15 mouse cellular contexts compared by ENCODE assay signal in the genomic region with DNA sequence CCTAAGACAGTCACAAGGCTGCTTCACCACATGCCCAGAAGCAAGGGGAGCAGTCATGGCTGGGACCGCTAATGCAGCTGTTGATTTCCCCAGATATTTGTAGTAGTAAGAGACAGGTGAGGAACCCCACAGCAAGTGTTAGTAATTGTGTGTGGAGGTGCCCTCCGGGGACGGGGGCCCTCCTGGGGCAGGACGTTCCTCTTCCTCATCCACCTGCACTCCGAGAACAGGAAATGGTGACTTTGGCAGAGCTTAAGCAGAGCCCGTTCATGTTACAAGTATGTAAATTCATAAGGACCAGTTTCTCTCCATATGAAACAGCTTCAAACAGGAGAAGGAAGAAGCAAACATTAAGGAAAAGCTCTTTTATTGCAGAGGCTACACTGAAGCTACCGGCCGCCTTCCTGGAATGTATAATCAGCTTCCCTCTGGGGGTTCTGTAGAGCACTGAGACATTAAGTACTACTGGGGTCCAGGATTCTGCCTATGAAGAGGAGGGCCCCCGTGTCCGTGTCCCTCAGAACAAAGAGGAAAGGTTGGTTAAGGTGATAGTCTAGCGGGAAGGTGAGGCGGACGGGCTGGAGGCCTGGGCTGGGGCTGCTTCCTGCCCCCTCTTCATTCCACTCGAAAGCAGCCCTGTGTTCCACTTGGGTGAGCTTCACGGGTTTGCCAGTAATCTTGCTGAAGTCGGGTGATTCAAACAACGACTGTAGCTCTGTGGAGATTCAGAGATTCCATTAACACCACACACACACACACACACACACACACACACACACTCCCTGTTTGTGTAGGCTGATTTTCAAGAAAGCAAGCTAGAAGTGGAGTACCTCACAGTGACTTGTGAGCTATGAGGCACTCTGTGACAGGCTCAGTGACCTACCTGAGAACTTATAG. TPM values are rescaled to one million over a fixed set of nuclear protein-coding genes. Genes with fewer than 3 reads are reported as not detected.
A peak's percentile ranks its signal among the peaks of the same experiment; 100 is the strongest.
DNase-seq lines count a peak whose midpoint lies in the region; ATAC-seq and TF ChIP-seq lines count a peak whose summit lies in the region.
"Had no signal": no experiment of that assay in that cellular context is flagged by ENCODE, and none has a peak within 500 bp of the region (broad histone marks: within the 10 kb centered on the region; RNA-seq: fewer than 3 reads in every experiment).

No protein-coding gene starts in this region.

- H3K4me3 ChIP-seq in cerebellum, adult 2 months (replicated peaks; ENCODE audit: insufficient read depth, low read depth, low read length) = no peak overlapping the region
- no peak overlapping the region for H3K4me3 ChIP-seq in limb, embryonic 10.5 days
- H3K4me3 ChIP-seq: heart, embryonic 15.5 days; stomach, embryonic 15.5 days had no signal

- peak; percentile 24; the same call in 1 of the 2 replicates for ATAC-seq in neutrophil, adult 5-6 weeks (ENCODE audit: extremely low read depth, insufficient number of reproducible peaks, low FRiP score, poor library complexity, severe bottlenecking)
- ATAC-seq: intestine, embryonic 16.5 days had no signal

- H3K9me3 ChIP-seq in limb, embryonic 10.5 days (replicated peaks) = no peaks in the 10 kb centered on the region
- H3K9me3 ChIP-seq: heart, embryonic 15.5 days; stomach, embryonic 15.5 days had no signal

- no peak overlapping the region for H3K27ac ChIP-seq in cerebellum, adult 2 months (ENCODE audit: insufficient read depth, low read length)
- H3K27ac ChIP-seq in limb, embryonic 10.5 days = no peak overlapping the region
- H3K27ac ChIP-seq: heart, embryonic 15.5 days; stomach, embryonic 15.5 days had no signal

- DNase-seq in adrenal gland, postnatal 14 days = peak; percentile 1
- no peak for DNase-seq in adrenal gland, postnatal 36 days
- peak; percentile 54 for DNase-seq in CD4-positive helper T cell, adult 2 months (ENCODE audit: low read depth, low spot score)
- DNase-seq in kidney, adult 8-10 months = peak; percentile 28 to 31
- no peak for DNase-seq in right cerebral cortex, adult 2 months (ENCODE audit: low spot score in 2 of 2)
- DNase-seq in cerebellum, adult 2 months = no peak
- DNase-seq in limb, embryonic 10.5 days (ENCODE audit: low spot score) = no peak
- DNase-seq: cerebellum, postnatal 25 days; retina, postnatal 1 day had no signal

- peaks cover 69% of the 10 kb centered on the region for H3K36me3 ChIP-seq in limb, embryonic 10.5 days
- H3K36me3 ChIP-seq: heart, embryonic 15.5 days; stomach, embryonic 15.5 days had no signal

- peaks cover under 1% of the 10 kb centered on the region; the same call in 1 of the 2 replicates for H3K4me1 ChIP-seq in cerebellum, adult 2 months (ENCODE audit: control insufficient read depth, insufficient read depth, low read length)
- H3K4me1 ChIP-seq in limb, embryonic 10.5 days = no peaks in the 10 kb centered on the region
- H3K4me1 ChIP-seq: heart, embryonic 15.5 days; stomach, embryonic 15.5 days had no signal

- 76% methylated on average over 17 of the region's 17 CpGs for WGBS in cerebellum, adult 2 months
- 93% methylated on average over 17 of the region's 17 CpGs for WGBS in limb, embryonic 10.5 days

- no peak for TF ChIP-seq POLR2A in cerebellum, adult 2 months (IDR thresholded peaks at IDR 0.05; ENCODE audit: borderline replicate concordance, insufficient read depth, low read length)

- H3K27me3 ChIP-seq in cerebellum, adult 2 months (ENCODE audit: control insufficient read depth, insufficient read depth, low read length) = no peaks in the 10 kb centered on the region
- no peaks in the 10 kb centered on the region for H3K27me3 ChIP-seq in limb, embryonic 10.5 days (ENCODE audit: low read depth, poor library complexity, severe bottlenecking)
- H3K27me3 ChIP-seq: heart, embryonic 15.5 days; stomach, embryonic 15.5 days had no signal

- no peak for TF ChIP-seq CTCF in cerebellum, adult 2 months (IDR thresholded peaks at IDR 0.05; ENCODE audit: borderline replicate concordance, insufficient read depth, low read depth, low read length)

RNA-seq across cellular contexts. Expression of a gene that starts 12.6 kb away (rescaled TPM):
- total RNA-seq in adrenal gland, postnatal 14 days (2021) = 54.0 and 116 TPM in 2 replicates
- 10 to 100 TPM; 21.7 to 32.9 TPM for total RNA-seq in adrenal gland, postnatal 36 days (2021)
- total RNA-seq in neutrophil, adult 5-6 weeks (2017) = not detected in 2 replicates
- 27.5 and 32.9 TPM in 2 replicates for polyA plus RNA-seq in cerebellum, adult 2 months (2012; rRNA removed)
- polyA plus RNA-seq in limb, embryonic 10.5 days (2016; fragmentation: Nextera tagmentation; extraction: Ambion mirVana) = 214 and 217 TPM in 2 replicates
- total RNA-seq: monocyte, adult 5-6 weeks had no signal

RNA-seq across cellular contexts. Expression of a gene that starts 29.5 kb away (rescaled TPM):
- total RNA-seq in adrenal gland, postnatal 14 days (2021) = 6.8 and 123 TPM in 2 replicates
- under 1 TPM in 1 of 2 experiments, not detected in 1; 0.46 TPM for total RNA-seq in adrenal gland, postnatal 36 days (2021)
- total RNA-seq in neutrophil, adult 5-6 weeks (2017) = 0.47 and 1.2 TPM in 2 replicates
- 0.13 and 0.15 TPM in 2 replicates for polyA plus RNA-seq in cerebellum, adult 2 months (2012; rRNA removed)
- polyA plus RNA-seq in limb, embryonic 10.5 days (2016; fragmentation: Nextera tagmentation; extraction: Ambion mirVana) = 0.36 TPM in 1 of 2 replicates, not detected in the other
- total RNA-seq: left cerebral cortex, postnatal 14 days had no signal

RNA-seq across cellular contexts. Expression of a gene that starts 44.6 kb away (rescaled TPM):
- 14.2 and 16.5 TPM in 2 replicates for total RNA-seq in adrenal gland, postnatal 14 days (2021)
- total RNA-seq in adrenal gland, postnatal 36 days (2021) = 10 to 100 TPM; 12.0 to 18.2 TPM
- 16.3 and 17.8 TPM in 2 replicates for total RNA-seq in neutrophil, adult 5-6 weeks (2017)
- 15.1 and 15.3 TPM in 2 replicates for polyA plus RNA-seq in cerebellum, adult 2 months (2012; rRNA removed)
- 5.6 and 6.6 TPM in 2 replicates for polyA plus RNA-seq in limb, embryonic 10.5 days (2016; fragmentation: Nextera tagmentation; extraction: Ambion mirVana)

RNA-seq across cellular contexts. Expression of a gene that starts 51.6 kb away (rescaled TPM):
- 13.9 and 24.7 TPM in 2 replicates for total RNA-seq in adrenal gland, postnatal 14 days (2021)
- total RNA-seq in adrenal gland, postnatal 36 days (2021) = 10 to 100 TPM; 10.1 to 14.3 TPM
- total RNA-seq in neutrophil, adult 5-6 weeks (2017) = 3.3 and 5.6 TPM in 2 replicates
- polyA plus RNA-seq in cerebellum, adult 2 months (2012; rRNA removed) = 0.56 and 0.70 TPM in 2 replicates
- 9.2 and 9.8 TPM in 2 replicates for polyA plus RNA-seq in limb, embryonic 10.5 days (2016; fragmentation: Nextera tagmentation; extraction: Ambion mirVana)

Comparison
In these comparisons a context has a peak if more than half of its experiments do, and no peak if none do; other contexts are left out.
1. DNase-seq: peak in adrenal gland, postnatal 14 days (single experiment), CD4-positive helper T cell, adult 2 months (single experiment) and kidney, adult 8-10 months (2 of 2); none in adrenal gland, postnatal 36 days (0 of 2), right cerebral cortex, adult 2 months (0 of 2), cerebellum, adult 2 months (0 of 2) and limb, embryonic 10.5 days (single experiment).
2. RNA of a gene that starts 12.6 kb away (total RNA-seq): 54.0 to 116 TPM in adrenal gland, postnatal 14 days and 21.7 to 32.9 TPM in adrenal gland, postnatal 36 days; not detected in neutrophil, adult 5-6 weeks; every median in the first group is over 10 times any median in the second.